Mouse (Mus musculus) intestine, embryonic 15.5 days (tissue): ENCODE data around the gene Papolb. TPM values are rescaled to one million over a fixed set of nuclear protein-coding genes. Genes with fewer than 3 reads are reported as not detected.
A peak's percentile ranks its signal among the peaks of the same experiment; 100 is the strongest.

Experiments
- ATAC-seq: fragments of 200-750 bp; cut with Nextera tagmentation; 2 replicates; pipeline ENCODE4 v1.8.0; 2017; ENCODE audit warnings: moderate TSS enrichment, moderate library complexity
- H3K27ac ChIP-seq: fragments of 300-500 bp; sonication (generic); 2 replicates; pipeline ENCODE4 v1.5.1; 2015; ENCODE audit warnings: mild to moderate bottlenecking, inconsistent platforms
- H3K27me3 ChIP-seq: fragments of 300-500 bp; sonication (generic); replicated peaks from 2 replicates; pipeline ENCODE4 v1.6.1; 2015; ENCODE audit warnings: inconsistent platforms
- H3K36me3 ChIP-seq: fragments of 300-500 bp; sonication (generic); 2 replicates; pipeline ENCODE4 v1.6.1; 2015; ENCODE audit warnings: inconsistent platforms
- H3K4me1 ChIP-seq: fragments of 300-500 bp; sonication (generic); replicated peaks from 2 replicates; pipeline ENCODE4 v1.6.1; 2015; ENCODE audit warnings: inconsistent platforms
- H3K4me2 ChIP-seq: fragments of 300-500 bp; sonication (generic); replicated peaks from 2 replicates; pipeline ENCODE4 v1.6.1; 2015; ENCODE audit warnings: mild to moderate bottlenecking, inconsistent platforms
- H3K4me3 ChIP-seq: fragments of 300-500 bp; sonication (generic); replicated peaks from 2 replicates; pipeline ENCODE4 v1.5.1; 2015; ENCODE audit warnings: inconsistent platforms
- H3K9ac ChIP-seq: fragments of 300-500 bp; sonication (generic); 2 replicates; pipeline ENCODE4 v1.6.1; 2015; ENCODE audit warnings: inconsistent platforms
- H3K9me3 ChIP-seq: fragments of 300-500 bp; sonication (generic); 2 replicates; pipeline ENCODE4 v1.6.1; 2016; ENCODE audit warnings: inconsistent platforms
- WGBS: fragments of 180-500 bp; shearing (Covaris S2); methylation state at CpG from one replicate; pipeline ENCODE4 v1.1.7; 2015; 5-methylcytosine and 5-hydroxymethylcytosine counted together
- polyA plus RNA-seq: library from polyadenylated mRNA; unstranded; fragments of >200 nt; fragmentation: Nextera tagmentation; extraction: Ambion mirVana; gene quantifications from 2 replicates; pipeline ENCODE4 v1.2.1, GENCODE M21; 2015

Gene Papolb
- polyA plus RNA-seq, 1 experiment from 2014 or later, result 0.05 TPM

GRCm38 (mm10) chr5:142482512-142482911, 47.4 kb downstream of the Papolb start:
- no peak overlapping the region for H3K9ac ChIP-seq
- WGBS, result 53% methylated on average over 2 of the region's 2 CpGs

GRCm38 (mm10) chr5:142478829-142479435, 50.9 kb downstream of the Papolb start:
- no peak overlapping the region for H3K9ac ChIP-seq
- H3K27ac ChIP-seq, result no peak overlapping the region
- 29% methylated on average over 17 of the region's 17 CpGs for WGBS
- H3K36me3 ChIP-seq, result no peaks in the 10 kb centered on the region
- peak overlapping the region; percentile 46; the same call in 1 of the 2 replicates for H3K4me2 ChIP-seq
- H3K4me1 ChIP-seq, result peaks cover 9% of the 10 kb centered on the region; the same call in 1 of the 2 replicates
- H3K9me3 ChIP-seq, result no peaks in the 10 kb centered on the region
- peak; percentile 73 for ATAC-seq
- H3K27me3 ChIP-seq, result no peaks in the 10 kb centered on the region
- H3K4me3 ChIP-seq, result no peak overlapping the region

More at GRCm38 (mm10) chr5:142482512-142482911, 47.4 kb downstream of the Papolb start:
- peaks cover 9% of the 10 kb centered on the region for H3K4me1 ChIP-seq
- no peak overlapping the region for H3K4me3 ChIP-seq
- H3K9me3 ChIP-seq, result no peaks in the 10 kb centered on the region
- no peak overlapping the region for H3K27ac ChIP-seq
- H3K4me2 ChIP-seq, result no peak overlapping the region
- ATAC-seq, result no peak
- no peaks in the 10 kb centered on the region for H3K36me3 ChIP-seq
- H3K27me3 ChIP-seq, result no peaks in the 10 kb centered on the region

GRCm38 (mm10) chr5:142477866-142478615, 51.8 kb downstream of the Papolb start:
- Histone ChIP-seq H3K27me3 (no peaks in the 10 kb centered on the region), H3K4me2 (no peak overlapping the region), H3K4me3 (no peak overlapping the region), H3K9ac (no peak overlapping the region), H3K27ac (no peak overlapping the region), H3K36me3 (no peaks in the 10 kb centered on the region), H3K4me1 (peaks cover 9% of the 10 kb centered on the region; the same call in 1 of the 2 replicates), H3K9me3 (no peaks in the 10 kb centered on the region)
- WGBS, result 90% methylated on average over 5 of the region's 5 CpGs
- 0 out of 2 replicates have a peak, but pooled peaks have one; percentile 19 for ATAC-seq

- 84% methylated on average over 12 of the region's 12 CpGs for WGBS
- H3K4me3 ChIP-seq, result no peak overlapping the region
- ATAC-seq, result no peak
- H3K9me3 ChIP-seq, result no peaks in the 10 kb centered on the region
- H3K9ac ChIP-seq, result no peak overlapping the region
- H3K27ac ChIP-seq, result no peak overlapping the region
- no peak overlapping the region for H3K4me2 ChIP-seq
- H3K27me3 ChIP-seq, result no peaks in the 10 kb centered on the region
- H3K36me3 ChIP-seq, result 0 out of 2 replicates have a peak, but pooled peaks cover 2% of the 10 kb centered on the region
- peaks cover 9% of the 10 kb centered on the region; the same call in 1 of the 2 replicates for H3K4me1 ChIP-seq
Observed at GRCm38 (mm10) chr5:142477346-142477745, 52.5 kb downstream of the Papolb start.

Other genes starting within 250 kb of the Papolb start
- 4.3 and 5.3 TPM in 2 replicates for gene Foxk1, start 128.6 kb downstream of the Papolb start, polyA plus RNA-seq
- gene Ap5z1, start 66.1 kb downstream of the Papolb start, polyA plus RNA-seq, result 12.0 and 13.6 TPM in 2 replicates
- 1.8 and 2.5 TPM in 2 replicates for gene Radil, start 21.0 kb upstream of the Papolb start, polyA plus RNA-seq
- 1.7 and 2.0 TPM in 2 replicates for gene Mmd2, start 78.7 kb upstream of the Papolb start, polyA plus RNA-seq
- 37.5 and 37.8 TPM in 2 replicates for gene Wipi2, start 97.6 kb upstream of the Papolb start, polyA plus RNA-seq
- gene Slc29a4, start 162.4 kb upstream of the Papolb start, polyA plus RNA-seq, result 6.3 and 8.4 TPM in 2 replicates